Mouse (Mus musculus): ENCODE results near the gene Gm10974.

DNA sequence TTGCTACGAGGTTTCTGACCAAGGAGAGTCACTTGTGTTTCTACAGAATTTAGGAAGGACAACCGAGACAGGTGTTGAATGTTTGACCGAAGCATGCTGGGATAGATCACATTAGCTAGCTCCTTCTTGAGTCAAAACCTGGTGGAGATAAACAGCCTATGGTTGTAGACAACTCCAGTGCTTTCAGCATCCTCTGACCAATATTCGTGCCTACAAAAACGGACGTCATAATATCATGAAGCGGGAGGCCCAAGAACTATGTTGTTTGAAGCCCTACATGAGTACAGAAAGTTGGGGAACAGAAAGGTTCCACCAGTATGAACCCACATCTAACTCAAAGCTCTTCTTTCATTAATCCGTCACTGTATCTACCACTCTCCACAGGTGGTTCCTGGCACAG lies 19.2 kb downstream of the Gm10974 start:
- no peak for TF ChIP-seq POLR2A (IDR thresholded peaks at IDR 0.05; ENCODE audit: insufficient read depth, low read length)
- no peak for TF ChIP-seq EP300 (IDR thresholded peaks at IDR 0.05; ENCODE audit: insufficient read depth, low read depth, low read length)
